Mouse (Mus musculus): Measurements from ENCODE around the gene Slc22a13.
"Not testable (repeated sequence)": the region's sequence is repeated elsewhere in the genome, so short reads cannot be mapped to it uniquely, and the experiment has no call there.

The Slc22a13 gene

GRCm38 (mm10) chr9:119208998-119209397 is at the start of gene Slc22a13:
TSS of gene Slc22a13 (minus strand) at chr9:119209098.
- DNase-seq (ENCODE audit: low spot score), result no peak

- no peak for DNase-seq (ENCODE audit: low spot score)
These were observed 49.2 kb upstream of the Slc22a13 start for GRCm38 (mm10) chr9:119258128-119258527.

- no peak for DNase-seq (ENCODE audit: low spot score)
These were observed 47.3 kb upstream of the Slc22a13 start for GRCm38 (mm10) chr9:119256161-119256560.

- DNase-seq (ENCODE audit: low spot score), result no peak
These were observed 46.2 kb upstream of the Slc22a13 start for GRCm38 (mm10) chr9:119255096-119255495.

GRCm38 (mm10) chr9:119254187-119254586 is 45.3 kb upstream of the Slc22a13 start:
- DNase-seq (ENCODE audit: low spot score), result no peak

- DNase-seq (ENCODE audit: low spot score), result no peak
These were observed 39.1 kb upstream of the Slc22a13 start for GRCm38 (mm10) chr9:119247996-119248395.

- no peak for DNase-seq (ENCODE audit: low spot score)
These were observed 37.9 kb upstream of the Slc22a13 start for GRCm38 (mm10) chr9:119246826-119247225.

- DNase-seq (ENCODE audit: low spot score), result no peak
These were observed 35.1 kb upstream of the Slc22a13 start for GRCm38 (mm10) chr9:119243981-119244380.

- no peak for DNase-seq (ENCODE audit: low spot score)
These were observed 32.4 kb upstream of the Slc22a13 start for GRCm38 (mm10) chr9:119241169-119241865.

GRCm38 (mm10) chr9:119240286-119240997 is 31.5 kb upstream of the Slc22a13 start:
- no peak for DNase-seq (ENCODE audit: low spot score)

GRCm38 (mm10) chr9:119239274-119239673 is 30.4 kb upstream of the Slc22a13 start:
- DNase-seq (ENCODE audit: low spot score), result no peak

GRCm38 (mm10) chr9:119238796-119239195 is 29.9 kb upstream of the Slc22a13 start:
- DNase-seq (ENCODE audit: low spot score), result no peak

- DNase-seq (ENCODE audit: low spot score), result no peak
These were observed 22.7 kb upstream of the Slc22a13 start for GRCm38 (mm10) chr9:119231552-119231951.

- DNase-seq (ENCODE audit: low spot score), result no peak
These were observed 21.9 kb upstream of the Slc22a13 start for GRCm38 (mm10) chr9:119230829-119231228.

- DNase-seq (ENCODE audit: low spot score), result no peak
These were observed 11.4 kb upstream of the Slc22a13 start for GRCm38 (mm10) chr9:119220249-119220648.

- DNase-seq (ENCODE audit: low spot score), result no peak
These were observed 10.8 kb upstream of the Slc22a13 start for GRCm38 (mm10) chr9:119219667-119220066.

GRCm38 (mm10) chr9:119215341-119215740 is 6.4 kb upstream of the Slc22a13 start:
- not testable (repeated sequence) for DNase-seq (ENCODE audit: low spot score)

- no peak for DNase-seq (ENCODE audit: low spot score)
These were observed 5.7 kb upstream of the Slc22a13 start for GRCm38 (mm10) chr9:119214601-119215000.

GRCm38 (mm10) chr9:119212996-119213395 is 4.1 kb upstream of the Slc22a13 start:
- DNase-seq (ENCODE audit: low spot score), result no peak

- no peak for DNase-seq (ENCODE audit: low spot score)
These were observed 1.8 kb downstream of the Slc22a13 start for GRCm38 (mm10) chr9:119207113-119207512.

GRCm38 (mm10) chr9:119206666-119207065 is 2.2 kb downstream of the Slc22a13 start:
- DNase-seq (ENCODE audit: low spot score), result no peak

- no peak for DNase-seq (ENCODE audit: low spot score)
These were observed 3.1 kb downstream of the Slc22a13 start for GRCm38 (mm10) chr9:119205756-119206155.

- DNase-seq (ENCODE audit: low spot score), result no peak
These were observed 5.3 kb downstream of the Slc22a13 start for GRCm38 (mm10) chr9:119203617-119204016.

- DNase-seq (ENCODE audit: low spot score), result no peak
These were observed 7.2 kb downstream of the Slc22a13 start for GRCm38 (mm10) chr9:119201653-119202052.
